Mouse (Mus musculus): Measurements from ENCODE around the gene P2ry2.

The P2ry2 gene

GRCm38 (mm10) chr7:101012541-101012940 lies at the start of gene P2ry2:
Gene P2ry2, minus strand, starts transcription at chr7:101012866.
- DNase-seq, result no peak

DNA sequence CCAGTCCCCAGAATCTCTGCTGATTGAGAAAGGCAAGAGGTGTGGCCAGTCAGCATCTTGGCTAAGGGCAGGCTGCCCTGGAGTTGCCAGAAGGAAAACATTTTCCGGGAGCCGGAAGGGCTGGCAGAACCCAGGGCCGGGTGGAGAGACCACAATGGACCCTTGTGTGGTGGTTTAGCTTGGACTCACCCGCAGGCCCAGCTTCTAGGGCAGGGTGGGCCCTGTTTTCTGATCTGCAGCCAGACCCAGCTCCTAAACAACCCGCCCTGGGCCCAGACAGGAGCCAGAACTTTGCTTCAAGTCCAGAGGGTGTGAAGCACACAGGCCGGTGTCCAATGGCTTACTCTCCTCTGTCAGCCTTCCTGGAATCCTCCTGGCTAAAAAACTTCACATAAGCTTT lies 49.6 kb upstream of the P2ry2 start:
- DNase-seq, result peak; percentile 7 to 9

DNA sequence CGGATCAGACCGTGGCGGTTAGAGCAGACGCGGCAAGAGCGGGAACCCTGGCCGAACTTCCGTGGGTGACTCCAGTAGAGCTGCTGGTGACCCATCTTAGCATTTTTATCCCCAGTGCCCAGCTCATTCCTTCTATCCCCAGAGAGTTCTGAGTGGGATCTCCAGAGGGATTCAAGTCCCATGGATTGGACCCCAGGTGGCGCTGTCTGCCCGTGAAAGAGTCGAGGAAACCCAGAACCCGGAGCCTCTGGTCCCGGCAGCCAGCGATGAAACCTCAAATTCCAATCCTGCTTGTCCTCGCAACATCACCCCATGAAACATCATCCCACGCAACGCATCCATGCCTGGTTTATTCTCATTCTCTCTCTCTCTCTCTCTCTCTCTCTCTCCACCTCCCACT lies 48.7 kb upstream of the P2ry2 start:
- peak; percentile 88 to 91 for DNase-seq

DNA sequence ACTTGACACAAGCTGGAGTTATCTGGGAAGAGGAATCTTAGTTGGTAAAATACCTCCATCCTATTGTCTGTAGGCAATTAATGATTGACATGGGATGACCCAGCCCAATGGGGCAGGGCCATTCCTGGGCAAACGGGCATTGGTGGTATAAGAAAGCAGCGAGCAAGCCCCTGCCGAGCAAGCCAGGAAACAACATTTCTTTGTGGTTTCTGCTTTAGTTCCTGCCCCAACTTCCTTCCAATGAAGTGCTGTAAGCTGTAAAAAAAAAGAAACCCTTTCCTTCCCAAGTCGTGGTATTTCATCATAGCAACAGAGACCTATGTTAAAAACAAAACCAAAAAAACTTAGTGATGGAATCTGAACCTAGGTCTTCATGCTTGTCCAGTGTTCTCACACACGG lies 47.8 kb upstream of the P2ry2 start:
- no peak for DNase-seq

GRCm38 (mm10) chr7:101059188-101059587 lies 46.5 kb upstream of the P2ry2 start:
- DNase-seq, result no peak

- DNase-seq, result no peak
Observed at GRCm38 (mm10) chr7:101057309-101057708, 44.6 kb upstream of the P2ry2 start.

- no peak for DNase-seq
Observed at GRCm38 (mm10) chr7:101053136-101053535, 40.5 kb upstream of the P2ry2 start.

- DNase-seq, result peak; percentile 47 to 67
Observed at GRCm38 (mm10) chr7:101051551-101052221, 39.0 kb upstream of the P2ry2 start.

- DNase-seq, result no peak
Observed at GRCm38 (mm10) chr7:101050724-101051550, 38.3 kb upstream of the P2ry2 start.

- no peak for DNase-seq
Observed at GRCm38 (mm10) chr7:101049326-101050087, 36.8 kb upstream of the P2ry2 start.

DNA sequence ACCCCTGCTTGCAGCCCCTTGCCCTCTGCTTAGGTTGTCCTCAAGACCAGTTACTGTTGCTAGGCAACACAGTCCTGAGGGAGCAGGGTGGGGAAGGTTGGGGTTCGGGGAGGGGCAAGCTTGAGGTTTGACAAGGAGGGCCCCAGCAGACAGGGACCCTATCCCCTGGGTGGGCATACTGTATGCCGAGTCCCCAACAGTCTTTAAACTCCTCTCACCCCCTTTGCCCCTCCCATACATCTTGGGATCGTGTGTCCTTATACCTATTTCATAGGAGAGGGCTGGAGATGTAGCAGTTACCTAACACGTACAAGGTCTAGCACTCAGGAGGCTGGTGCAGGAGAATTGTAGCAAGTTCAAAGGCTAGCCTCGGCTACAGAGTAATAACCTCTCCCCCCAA lies 35.6 kb upstream of the P2ry2 start:
- no peak for DNase-seq

GRCm38 (mm10) chr7:101043846-101044541 lies 31.3 kb upstream of the P2ry2 start:
- no peak for DNase-seq

GRCm38 (mm10) chr7:101041977-101042749 lies 29.5 kb upstream of the P2ry2 start:
- no peak for DNase-seq

DNA sequence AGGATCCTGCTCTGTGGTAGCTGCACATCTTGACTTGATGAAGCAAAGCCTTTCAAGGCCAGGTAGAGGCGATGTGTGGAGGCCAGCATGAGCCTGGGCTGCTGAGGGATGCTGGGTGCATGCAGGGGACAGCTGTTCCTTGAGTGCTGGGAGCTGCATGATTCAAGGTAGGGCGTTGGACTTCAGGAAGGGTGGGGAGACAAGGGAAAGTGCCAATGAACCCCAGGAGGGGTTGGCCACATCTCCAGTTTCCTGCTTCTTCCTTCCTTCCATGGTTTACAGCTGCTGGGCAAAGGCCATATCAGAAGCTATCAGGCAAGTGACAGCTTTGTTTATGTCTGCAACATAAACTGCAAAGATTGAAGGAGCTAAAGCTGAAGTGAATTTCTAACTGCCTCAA lies 28.9 kb upstream of the P2ry2 start:
- no peak for DNase-seq

GRCm38 (mm10) chr7:101033371-101033770 lies 20.7 kb upstream of the P2ry2 start:
- DNase-seq, result no peak

DNA sequence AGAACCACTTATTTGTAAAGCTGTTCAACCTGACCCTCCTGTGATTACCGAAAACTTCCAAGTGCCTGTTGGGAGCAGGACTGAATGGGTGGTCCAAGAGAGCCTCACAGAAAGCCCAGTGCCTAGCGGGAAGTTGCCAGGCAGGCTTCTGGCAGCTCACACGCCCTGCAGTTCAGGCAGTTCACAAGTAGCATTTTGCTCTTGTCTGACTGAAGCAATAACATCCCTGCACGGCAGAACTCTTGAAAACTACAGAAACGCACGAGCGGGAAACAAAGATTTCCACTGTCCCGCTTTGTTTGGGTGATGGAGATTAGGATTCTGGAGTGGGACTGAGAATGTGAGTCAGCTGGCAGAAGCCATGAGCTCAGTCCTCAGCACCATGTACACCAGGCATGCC lies 18.6 kb upstream of the P2ry2 start:
- DNase-seq, result no peak

DNA sequence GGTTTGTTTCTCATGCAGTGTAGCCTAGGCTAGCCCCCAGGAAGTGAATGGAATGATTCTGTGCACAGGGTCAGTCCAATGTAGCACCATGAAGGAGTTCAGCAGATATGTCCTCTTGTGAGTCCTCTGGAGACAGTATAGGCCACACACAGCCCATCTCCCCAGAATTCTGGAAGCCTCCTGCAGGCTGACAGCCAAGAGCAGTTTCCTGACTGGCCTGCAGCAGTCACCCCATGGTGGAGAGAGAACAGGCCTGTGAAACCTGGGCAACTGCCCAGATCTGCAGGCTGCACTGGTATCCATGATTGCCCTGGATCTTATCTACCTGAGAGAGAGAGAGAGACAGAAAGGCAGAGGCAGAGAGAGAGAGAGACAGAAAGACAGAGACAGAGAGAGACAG lies 18.1 kb upstream of the P2ry2 start:
- peak; percentile 68 to 73 for DNase-seq

DNA sequence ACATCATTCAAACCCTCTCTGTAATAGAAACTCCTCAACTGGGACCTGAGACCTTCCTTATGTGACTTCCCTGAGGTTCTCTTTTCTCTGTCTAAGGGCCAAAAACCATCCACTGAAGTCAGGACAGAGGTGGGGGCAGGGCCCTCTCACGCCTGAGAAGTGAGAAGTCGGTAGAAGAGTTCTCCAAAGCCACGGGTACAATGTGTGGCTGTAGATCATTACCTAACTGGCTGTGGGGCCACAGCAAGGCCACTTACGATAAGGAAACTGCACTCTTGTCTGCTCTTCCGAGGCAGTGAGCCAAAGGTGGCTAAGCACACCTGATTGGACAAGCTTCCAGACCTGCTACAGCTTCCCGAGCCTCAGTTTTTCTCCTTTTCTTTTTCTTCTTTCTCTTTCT lies 16.8 kb upstream of the P2ry2 start:
- no peak for DNase-seq

DNA sequence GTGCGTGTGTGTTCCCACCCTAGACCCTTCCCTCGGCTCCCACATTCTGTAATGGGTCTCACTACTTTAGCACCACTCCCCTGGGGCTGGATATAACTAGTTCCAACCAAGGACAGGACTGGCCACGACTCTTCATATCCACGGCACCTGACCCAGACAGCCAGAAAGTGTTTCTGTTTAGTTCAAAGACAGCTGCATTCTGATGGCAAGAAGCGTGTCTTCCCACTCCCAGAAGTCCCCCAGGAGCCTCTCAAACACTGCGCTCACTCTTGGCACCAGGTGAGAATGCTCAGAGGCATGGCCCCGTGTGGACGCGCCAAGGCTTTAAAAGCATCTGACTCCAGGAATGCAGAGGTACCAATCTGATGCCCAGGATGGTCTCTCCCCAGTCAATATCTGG lies 16.3 kb upstream of the P2ry2 start:
- DNase-seq, result no peak

DNA sequence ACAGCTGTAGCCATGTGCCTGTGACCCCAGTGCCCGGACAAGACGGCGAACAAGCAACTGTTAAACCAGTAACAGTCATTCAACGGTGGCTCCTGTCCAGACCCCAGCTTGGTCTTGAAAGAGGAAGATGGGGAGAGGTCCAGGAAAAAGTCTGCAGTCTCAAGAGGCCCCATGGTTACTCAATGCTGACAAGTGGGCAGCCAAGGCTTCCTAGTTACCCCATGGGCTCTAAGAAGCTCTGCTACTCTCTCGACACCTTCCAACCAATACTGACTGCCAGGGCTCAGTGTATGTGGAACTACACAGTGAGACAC lies 15.7 kb upstream of the P2ry2 start:
- DNase-seq, result no peak

DNA sequence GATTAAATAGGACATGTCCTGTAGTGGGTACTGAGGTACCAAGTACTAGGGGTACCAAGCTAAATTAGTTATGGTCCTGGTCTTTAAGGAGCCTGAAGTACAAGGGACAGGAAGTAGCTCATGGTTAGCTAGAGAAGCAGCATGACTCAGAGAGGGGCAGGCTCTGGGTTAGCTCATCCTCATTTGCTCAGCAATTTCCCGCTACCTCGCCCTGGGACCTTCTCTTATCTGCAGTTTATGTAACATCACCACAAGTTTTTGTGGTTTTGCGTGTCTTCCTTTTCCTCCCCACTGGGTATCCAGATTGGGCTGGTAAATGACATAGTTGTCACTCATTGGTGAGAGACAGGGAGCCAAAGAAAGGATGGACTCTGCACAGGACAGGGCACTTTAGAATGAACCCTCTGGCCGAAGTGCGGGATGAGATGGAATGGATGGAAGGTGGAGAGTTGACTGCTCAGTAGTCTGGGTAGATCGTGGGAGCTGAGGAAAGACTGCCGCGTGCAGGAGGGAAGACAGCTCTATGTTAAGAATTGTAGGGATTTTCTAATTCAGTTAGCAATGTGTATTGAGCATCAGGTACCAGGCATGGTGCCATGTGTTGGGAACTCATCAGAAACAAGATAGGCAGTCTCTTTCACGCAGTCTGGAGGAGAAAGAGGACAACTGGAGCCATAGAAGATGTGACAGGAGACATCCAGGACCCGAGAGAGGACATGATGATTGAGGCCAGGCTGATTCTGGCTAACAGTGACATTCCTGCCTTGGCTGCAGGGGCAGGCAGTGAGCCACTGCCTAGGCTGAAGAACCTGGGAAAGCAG lies 15.2 kb upstream of the P2ry2 start:
- no peak for DNase-seq

Measured in cerebellum, postnatal 36 days (tissue).